Mouse (Mus musculus): ENCODE results near the gene Satb2. TPM values are rescaled to one million over a fixed set of nuclear protein-coding genes. Genes with fewer than 3 reads are reported as not detected.

Satb2 gene
- polyA plus RNA-seq, 1 experiment from 2014 or later, result 0.17 TPM

- ATAC-seq (no peak), DNase-seq (ENCODE audit: low spot score) (no peak)
- WGBS, result 83% methylated on average over 6 of the region's 6 CpGs
- H3K9ac ChIP-seq (replicated peaks; ENCODE audit: low read depth), result no peak overlapping the region
- no peaks in the 10 kb centered on the region for H3K9me3 ChIP-seq (ENCODE audit: low read length)
- H3K27me3 ChIP-seq (replicated peaks; ENCODE audit: insufficient read depth, low read length), result no peaks in the 10 kb centered on the region
- H3K27ac ChIP-seq (ENCODE audit: low read length), result no peak overlapping the region
- no peak overlapping the region for H3K4me2 ChIP-seq (replicated peaks; ENCODE audit: low read depth, low read length)
- no peaks in the 10 kb centered on the region for H3K4me1 ChIP-seq (ENCODE audit: insufficient read depth, low read depth, low read length)
- H3K4me3 ChIP-seq (ENCODE audit: low read depth, low read length), result no peak overlapping the region
- no peaks in the 10 kb centered on the region for H3K36me3 ChIP-seq (ENCODE audit: insufficient read depth, low read length)
- no peak for TF ChIP-seq EP300 (IDR thresholded peaks at IDR 0.05)
- no peak for TF ChIP-seq CTCF (IDR thresholded peaks at IDR 0.05)
These were observed 144.2 kb downstream of the Satb2 start for GRCm38 (mm10) chr1:56833984-56834900.

GRCm38 (mm10) chr1:56833307-56833706, 145.1 kb downstream of the Satb2 start:
- 54% methylated on average over 6 of the region's 6 CpGs for WGBS
- Histone ChIP-seq H3K27me3 (replicated peaks; ENCODE audit: insufficient read depth, low read length) (no peaks in the 10 kb centered on the region), H3K9me3 (ENCODE audit: low read length) (no peaks in the 10 kb centered on the region), H3K9ac (replicated peaks; ENCODE audit: low read depth) (no peak overlapping the region), H3K4me3 (ENCODE audit: low read depth, low read length) (no peak overlapping the region), H3K4me1 (ENCODE audit: insufficient read depth, low read depth, low read length) (no peaks in the 10 kb centered on the region), H3K27ac (ENCODE audit: low read length) (no peak overlapping the region), H3K4me2 (replicated peaks; ENCODE audit: low read depth, low read length) (no peak overlapping the region), H3K36me3 (ENCODE audit: insufficient read depth, low read length) (no peaks in the 10 kb centered on the region)
- DNase-seq (ENCODE audit: low spot score) (no peak), ATAC-seq (no peak)
- TF ChIP-seq EP300 (IDR thresholded peaks at IDR 0.05) (no peak), CTCF (IDR thresholded peaks at IDR 0.05) (no peak)

GRCm38 (mm10) chr1:56832738-56833137, 145.7 kb downstream of the Satb2 start:
- Histone ChIP-seq H3K9ac (replicated peaks; ENCODE audit: low read depth) (no peak overlapping the region), H3K4me2 (replicated peaks; ENCODE audit: low read depth, low read length) (no peak overlapping the region), H3K4me1 (ENCODE audit: insufficient read depth, low read depth, low read length) (no peaks in the 10 kb centered on the region), H3K4me3 (ENCODE audit: low read depth, low read length) (no peak overlapping the region), H3K27me3 (replicated peaks; ENCODE audit: insufficient read depth, low read length) (no peaks in the 10 kb centered on the region), H3K27ac (ENCODE audit: low read length) (no peak overlapping the region), H3K9me3 (ENCODE audit: low read length) (no peaks in the 10 kb centered on the region), H3K36me3 (ENCODE audit: insufficient read depth, low read length) (no peaks in the 10 kb centered on the region)
- 88% methylated on average over 8 of the region's 8 CpGs for WGBS
- TF ChIP-seq CTCF (IDR thresholded peaks at IDR 0.05), result no peak
- TF ChIP-seq EP300 (IDR thresholded peaks at IDR 0.05), result no peak
- ATAC-seq (no peak), DNase-seq (ENCODE audit: low spot score) (no peak)

- WGBS, result 88% methylated on average over 5 of the region's 5 CpGs
- H3K36me3 ChIP-seq (ENCODE audit: insufficient read depth, low read length), result no peaks in the 10 kb centered on the region
- no peak for DNase-seq (ENCODE audit: low spot score)
These were observed 155.7 kb downstream of the Satb2 start for GRCm38 (mm10) chr1:56822735-56823134.

GRCm38 (mm10) chr1:56822025-56822424, 156.4 kb downstream of the Satb2 start:
- H3K27me3 ChIP-seq (replicated peaks; ENCODE audit: insufficient read depth, low read length), result no peaks in the 10 kb centered on the region
- H3K27ac ChIP-seq (ENCODE audit: low read length), result no peak overlapping the region
- no peak for TF ChIP-seq EP300 (IDR thresholded peaks at IDR 0.05)
- no peak for TF ChIP-seq CTCF (IDR thresholded peaks at IDR 0.05)
- H3K4me2 ChIP-seq (replicated peaks; ENCODE audit: low read depth, low read length), result no peak overlapping the region
- no peak overlapping the region for H3K9ac ChIP-seq (replicated peaks; ENCODE audit: low read depth)
- ATAC-seq (no peak), DNase-seq (ENCODE audit: low spot score) (no peak)
- H3K9me3 ChIP-seq (ENCODE audit: low read length), result no peaks in the 10 kb centered on the region
- H3K4me3 ChIP-seq (ENCODE audit: low read depth, low read length), result no peak overlapping the region
- 72% methylated on average over 3 of the region's 3 CpGs for WGBS
- no peaks in the 10 kb centered on the region for H3K36me3 ChIP-seq (ENCODE audit: insufficient read depth, low read length)
- no peaks in the 10 kb centered on the region for H3K4me1 ChIP-seq (ENCODE audit: insufficient read depth, low read depth, low read length)

More at GRCm38 (mm10) chr1:56822735-56823134, 155.7 kb downstream of the Satb2 start:
- Histone ChIP-seq H3K27me3 (replicated peaks; ENCODE audit: insufficient read depth, low read length) (no peaks in the 10 kb centered on the region), H3K9ac (replicated peaks; ENCODE audit: low read depth) (no peak overlapping the region), H3K9me3 (ENCODE audit: low read length) (no peaks in the 10 kb centered on the region), H3K4me1 (ENCODE audit: insufficient read depth, low read depth, low read length) (no peaks in the 10 kb centered on the region), H3K4me3 (ENCODE audit: low read depth, low read length) (no peak overlapping the region), H3K4me2 (replicated peaks; ENCODE audit: low read depth, low read length) (no peak overlapping the region), H3K27ac (ENCODE audit: low read length) (no peak overlapping the region)
- no peak for ATAC-seq
- no peak for TF ChIP-seq EP300 (IDR thresholded peaks at IDR 0.05)
- TF ChIP-seq CTCF (IDR thresholded peaks at IDR 0.05), result no peak

GRCm38 (mm10) chr1:56813506-56813905, 164.9 kb downstream of the Satb2 start:
- H3K4me2 ChIP-seq (replicated peaks; ENCODE audit: low read depth, low read length), result no peak overlapping the region
- no peak overlapping the region for H3K4me3 ChIP-seq (ENCODE audit: low read depth, low read length)
- H3K9me3 ChIP-seq (ENCODE audit: low read length), result no peaks in the 10 kb centered on the region
- H3K27me3 ChIP-seq (replicated peaks; ENCODE audit: insufficient read depth, low read length), result no peaks in the 10 kb centered on the region
- ATAC-seq, result no peak
- H3K27ac ChIP-seq (ENCODE audit: low read length), result no peak overlapping the region
- no peaks in the 10 kb centered on the region for H3K36me3 ChIP-seq (ENCODE audit: insufficient read depth, low read length)
- no peaks in the 10 kb centered on the region for H3K4me1 ChIP-seq (ENCODE audit: insufficient read depth, low read depth, low read length)
- no peak for TF ChIP-seq EP300 (IDR thresholded peaks at IDR 0.05)
- no peak for TF ChIP-seq CTCF (IDR thresholded peaks at IDR 0.05)
- no peak overlapping the region for H3K9ac ChIP-seq (replicated peaks; ENCODE audit: low read depth)
- no peak for DNase-seq (ENCODE audit: low spot score)
